Mouse (Mus musculus) erythroblast, adult 5-6 weeks (primary cell): ENCODE measurements around the gene Mknk1. TPM values are rescaled to one million over a fixed set of nuclear protein-coding genes. Genes with fewer than 3 reads are reported as not detected.

Experiments
- ATAC-seq: replicated peaks from 2 replicates; pipeline ENCODE4 v1.8.0; 2016; ENCODE audit warnings: moderate number of reproducible peaks, mild to moderate bottlenecking, moderate TSS enrichment, inconsistent platforms; ENCODE audit not compliant: poor library complexity, low FRiP score, severe bottlenecking
- total RNA-seq, 2 experiments: library from RNA; stranded (forward) in 1 of 2; stranded (reverse) in 1 of 2; fragments of 150-400 nt in 1 of 2; fragments of 200-764, 138-1000 nt in 1 of 2; gene quantifications; 2 replicates each; pipeline versions ENCODE4 v1.2.3 to v1.2.4; 2015 to 2017; ENCODE audit warnings: low replicate concordance in 2 of 2

Gene Mknk1
- 31.8 and 64.2 TPM in 2 replicates for total RNA-seq (2015; ENCODE audit: low replicate concordance)
- total RNA-seq (2017; ENCODE audit: low replicate concordance): 85.6 and 115 TPM in 2 replicates

DNA sequence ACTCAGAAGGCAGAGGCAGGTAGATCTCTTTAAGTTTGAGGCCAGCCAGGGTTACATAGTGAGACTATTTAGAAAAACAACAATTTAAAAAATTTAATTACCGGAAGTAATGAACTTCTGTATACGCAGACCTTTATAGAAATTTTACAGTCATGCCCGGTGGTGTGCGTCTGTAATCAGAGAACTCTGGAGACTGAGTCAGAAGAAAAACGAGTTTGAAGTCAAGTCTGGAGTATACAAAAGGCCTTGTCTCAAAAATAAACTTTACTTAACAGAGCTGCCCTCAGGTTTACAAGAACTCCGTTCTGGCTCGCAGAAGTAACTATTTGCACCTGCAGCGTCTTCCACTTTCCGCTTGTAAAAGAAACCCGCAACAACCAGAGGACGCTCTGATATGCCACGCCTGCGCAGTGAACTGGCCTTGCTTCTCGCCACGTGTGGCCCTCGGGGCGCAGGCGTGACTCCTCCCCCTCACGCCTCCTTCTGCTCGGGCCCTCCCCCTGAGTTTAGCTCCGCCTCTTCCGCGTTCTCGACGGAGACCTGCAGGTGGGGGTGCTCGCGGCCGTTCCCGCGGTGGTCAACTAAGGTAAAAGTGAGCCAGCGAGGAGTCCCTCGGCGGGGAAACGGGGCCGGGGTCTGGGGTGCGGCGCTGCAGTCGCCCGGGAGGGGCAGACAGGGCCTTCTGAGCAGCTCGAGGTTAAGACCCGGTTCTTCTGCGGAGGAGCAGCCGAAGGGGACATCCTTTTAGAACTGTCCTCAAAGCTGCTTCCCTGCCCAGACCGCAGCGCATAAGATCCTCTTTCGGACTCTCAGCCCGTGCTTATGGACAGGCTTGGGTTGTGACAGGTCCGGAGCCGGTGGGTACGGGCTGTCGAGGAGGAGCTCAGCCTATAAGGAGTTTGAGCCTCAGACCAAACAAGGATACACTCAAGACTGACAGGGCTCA is at the start of gene Mknk1:
TSS of gene Mknk1 (plus strand) at position 503 of the 946 bp plus-strand sequence.
- ATAC-seq: peak; percentile 97

DNA sequence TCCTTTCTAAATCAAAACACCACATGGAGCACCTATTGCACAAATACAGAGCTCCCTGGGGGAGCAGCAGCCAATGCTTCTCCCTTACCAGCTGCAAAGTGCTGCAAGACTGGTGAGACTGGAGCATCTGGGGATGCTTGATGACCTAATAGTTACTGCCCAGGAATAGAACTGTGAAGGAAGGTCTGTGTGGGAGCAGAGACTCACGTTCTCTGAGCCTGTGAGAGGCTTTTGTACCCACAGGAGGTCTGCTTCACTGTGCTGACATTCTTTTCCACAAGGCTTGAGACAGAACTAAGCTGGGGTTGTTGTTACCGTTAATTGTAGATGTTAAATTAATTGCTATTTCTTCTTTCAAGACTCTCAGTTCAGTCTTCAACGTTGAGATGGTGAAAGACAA is 48.1 kb upstream of the Mknk1 start:
- no peak for ATAC-seq

DNA sequence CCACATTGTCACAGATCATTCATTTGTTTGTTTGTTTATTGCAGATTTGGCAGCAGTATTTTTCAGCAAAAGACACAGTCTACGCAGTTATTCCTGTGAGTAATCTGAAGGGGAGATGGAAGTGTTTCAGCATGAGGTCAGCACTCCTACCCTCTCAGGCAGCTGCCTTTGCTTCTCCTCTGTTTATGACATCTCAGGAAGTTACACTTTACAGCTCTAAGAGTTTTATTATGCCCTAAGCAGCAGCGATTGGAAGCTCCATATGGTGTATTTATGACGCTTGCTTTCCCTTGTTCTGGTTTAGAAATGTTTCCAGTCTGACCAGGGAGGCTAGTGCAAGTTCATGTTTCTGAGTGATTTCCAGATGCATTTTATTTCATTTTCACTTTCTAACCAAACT is 43.6 kb upstream of the Mknk1 start:
- ATAC-seq: no peak

DNA sequence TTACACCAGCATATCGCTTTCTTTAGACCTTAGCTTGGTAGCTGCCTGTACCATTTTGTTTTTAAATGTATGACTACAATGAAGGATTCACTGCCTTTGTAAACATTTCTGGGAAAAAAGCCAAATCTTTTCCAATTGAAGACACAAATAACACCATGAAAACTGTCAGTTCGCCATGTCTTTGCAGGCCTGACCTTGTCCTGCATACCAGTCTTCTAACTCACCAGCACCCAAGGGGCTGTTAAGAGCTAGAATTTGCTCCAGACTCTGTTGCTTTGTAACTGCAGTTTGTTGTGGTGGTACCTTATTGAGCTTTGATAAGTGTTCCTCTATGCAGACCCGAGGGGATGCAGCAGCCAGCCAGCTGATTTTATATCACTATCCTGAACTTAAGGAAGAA is 39.0 kb upstream of the Mknk1 start:
- ATAC-seq: no peak

DNA sequence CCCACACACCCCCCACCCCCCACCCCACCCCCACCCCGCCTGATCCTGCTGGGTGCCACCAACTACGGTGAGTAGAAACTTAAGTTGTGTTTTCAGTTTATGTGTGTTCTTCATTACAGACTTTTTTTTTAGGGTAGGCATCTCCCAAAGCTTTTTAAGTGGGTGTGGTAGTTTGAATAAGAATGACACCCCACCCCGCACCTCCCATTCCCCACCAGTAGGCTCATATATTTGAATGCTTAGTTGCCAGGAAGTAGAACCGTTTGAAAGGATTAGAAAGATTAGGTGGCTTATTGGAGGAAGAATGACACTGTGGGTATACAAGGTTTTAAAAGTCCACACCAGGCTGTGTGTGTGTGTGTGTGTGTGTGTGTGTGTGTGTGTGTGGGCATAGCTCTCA is 26.7 kb upstream of the Mknk1 start:
- no peak for ATAC-seq

DNA sequence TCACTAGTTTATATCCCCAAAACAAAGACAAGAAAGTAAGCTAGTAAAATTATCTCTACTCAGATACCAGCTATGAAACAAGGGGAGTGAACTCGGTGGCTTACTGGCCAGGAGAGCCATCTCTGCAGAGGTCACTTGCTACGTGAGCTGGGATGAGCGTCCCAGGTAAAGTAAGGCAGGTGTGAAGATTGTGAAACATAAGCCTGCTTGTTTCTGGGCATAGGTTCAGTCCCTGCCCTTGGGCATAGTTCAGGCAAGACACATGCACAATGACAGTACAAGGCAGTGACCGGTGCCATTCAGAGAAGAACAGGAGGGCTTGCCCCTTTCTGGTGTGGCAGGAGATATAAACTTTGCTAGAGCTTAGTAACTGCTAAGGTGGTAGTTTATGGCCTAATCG is 23.4 kb upstream of the Mknk1 start:
- ATAC-seq: no peak

DNA sequence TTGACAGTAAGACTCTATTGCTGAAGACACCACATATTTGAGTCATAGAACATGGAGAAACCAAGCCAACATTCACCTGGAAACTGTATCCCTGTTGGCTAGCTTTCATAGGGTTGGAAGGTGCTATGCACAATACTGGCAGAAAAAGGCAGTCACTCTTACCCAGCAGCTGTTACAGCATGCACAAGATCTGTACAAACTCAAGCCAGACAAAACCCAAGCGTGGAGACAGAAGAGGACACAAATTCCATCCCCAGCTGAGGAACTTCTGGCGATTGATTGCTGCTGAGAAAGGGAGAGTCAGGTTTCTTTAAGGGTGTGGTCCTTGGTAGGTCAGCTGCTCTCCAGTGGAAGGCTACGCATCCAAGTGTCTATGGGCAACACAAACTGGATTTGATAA is 18.8 kb upstream of the Mknk1 start:
- no peak for ATAC-seq

DNA sequence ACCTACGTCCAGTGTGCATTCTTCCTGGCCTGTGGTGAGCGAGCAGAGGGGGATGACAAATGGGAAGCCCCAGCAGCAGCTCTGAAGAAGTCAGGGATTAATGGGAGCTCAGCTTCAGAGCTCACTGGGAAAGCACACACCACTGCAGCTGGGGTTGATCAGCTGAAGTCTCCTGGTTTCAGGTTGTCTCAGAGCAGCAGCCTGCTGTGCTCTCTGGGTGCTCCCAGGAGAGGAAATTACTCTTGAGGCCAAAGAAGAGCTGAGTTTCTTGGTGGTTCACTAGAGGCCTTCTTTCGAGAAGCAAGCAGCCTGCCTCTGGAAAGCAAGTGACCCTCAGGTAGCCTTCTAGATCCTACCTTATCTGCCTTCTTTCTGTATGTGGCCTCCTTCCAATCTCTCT is 18.1 kb upstream of the Mknk1 start:
- no peak for ATAC-seq

DNA sequence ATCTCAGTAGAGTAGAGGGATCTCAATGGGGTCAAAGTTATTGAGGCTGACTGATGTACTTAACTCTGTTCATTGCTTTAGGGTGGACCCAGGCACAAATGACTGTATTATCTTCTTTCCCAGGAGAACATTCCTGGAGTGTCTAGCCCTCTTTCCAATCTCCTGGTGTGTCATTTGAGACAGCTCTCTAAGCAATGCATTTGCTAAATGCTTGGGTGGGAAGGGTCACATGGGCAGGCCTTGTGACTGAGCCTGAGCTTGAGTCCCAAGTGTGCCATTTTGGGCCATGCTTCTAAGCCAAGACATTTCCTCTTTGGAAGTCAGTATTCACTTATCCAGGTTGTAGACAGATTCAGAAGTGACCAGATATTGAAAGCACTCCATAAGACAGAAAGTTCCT is 17.6 kb upstream of the Mknk1 start:
- no peak for ATAC-seq

DNA sequence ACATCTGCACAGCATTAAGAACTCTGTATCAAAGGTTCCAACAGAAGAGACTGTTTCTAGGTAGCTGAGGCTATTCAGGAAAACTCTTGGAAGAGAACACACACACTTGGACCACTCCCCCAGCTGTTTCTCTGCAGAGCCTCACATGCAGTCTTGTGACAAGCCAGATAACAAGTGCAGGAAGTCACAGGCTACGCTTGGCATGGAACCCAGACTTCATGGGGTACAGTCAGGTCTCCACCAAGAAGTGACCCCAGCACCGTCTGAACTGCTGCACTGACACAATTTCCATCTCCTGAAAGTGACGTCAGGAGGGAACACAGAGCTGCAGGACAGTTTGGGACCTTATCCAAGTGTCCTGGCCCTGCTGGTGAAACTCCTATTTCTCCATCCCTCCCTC is 17.1 kb upstream of the Mknk1 start:
- no peak for ATAC-seq

DNA sequence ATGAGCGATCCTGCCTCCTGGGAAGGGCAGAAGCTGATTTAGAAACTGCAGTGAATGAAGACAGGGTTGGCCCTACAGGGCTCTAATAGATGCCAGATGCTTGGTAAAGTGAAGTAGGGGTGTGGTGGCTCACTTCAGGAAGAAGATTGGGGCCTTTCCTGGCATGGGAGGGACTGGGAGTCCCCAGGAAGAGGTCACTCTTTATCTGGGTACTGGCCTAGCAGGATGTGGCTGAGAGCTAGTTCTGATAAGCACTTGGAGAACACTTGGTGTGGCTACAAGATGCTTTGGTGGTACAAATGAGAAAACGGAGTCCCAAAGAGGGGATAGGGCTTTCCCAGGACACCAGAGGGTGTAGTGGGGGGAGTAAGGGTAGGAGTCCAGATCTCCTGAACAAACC is 14.8 kb upstream of the Mknk1 start:
- peak; percentile 41 for ATAC-seq

DNA sequence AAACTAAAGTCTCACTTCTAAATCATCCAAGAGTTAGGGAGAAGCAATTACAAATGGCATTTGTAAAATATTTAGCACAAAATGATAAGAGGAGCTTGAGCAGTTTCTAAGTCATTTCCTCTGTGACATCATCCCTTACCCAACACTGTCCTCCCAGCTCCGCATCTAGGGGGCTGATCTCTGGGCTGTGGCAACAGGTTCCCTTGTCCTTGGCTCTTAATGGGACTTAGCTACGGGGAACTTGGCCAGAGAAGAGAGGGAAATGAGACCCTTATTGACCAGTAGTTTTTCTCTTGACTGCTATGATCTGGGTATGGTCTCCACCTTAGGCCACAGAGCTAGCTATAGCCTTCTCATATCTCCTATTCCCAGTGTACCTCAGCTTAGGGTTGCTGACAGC is 13.7 kb upstream of the Mknk1 start:
- ATAC-seq: no peak

DNA sequence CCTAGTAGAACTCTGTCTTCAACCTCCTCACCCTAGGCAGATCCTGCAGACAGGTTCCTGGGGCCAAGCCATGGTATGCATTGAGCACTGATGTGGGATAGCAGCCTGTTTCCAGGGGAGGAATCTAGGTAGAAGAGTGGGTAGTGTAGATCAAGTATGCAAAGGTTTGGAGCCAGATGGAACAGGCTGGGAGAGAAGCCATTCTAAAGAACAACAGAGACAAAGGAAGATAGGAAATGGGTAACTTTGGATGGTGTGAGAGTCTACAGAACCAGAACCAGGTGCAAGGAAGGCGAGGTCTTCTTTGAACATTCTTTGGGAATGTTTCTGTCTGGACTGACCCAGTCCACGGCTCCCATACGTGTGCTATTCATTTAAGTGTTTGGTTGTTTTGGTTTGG is 11.9 kb upstream of the Mknk1 start:
- ATAC-seq: no peak

DNA sequence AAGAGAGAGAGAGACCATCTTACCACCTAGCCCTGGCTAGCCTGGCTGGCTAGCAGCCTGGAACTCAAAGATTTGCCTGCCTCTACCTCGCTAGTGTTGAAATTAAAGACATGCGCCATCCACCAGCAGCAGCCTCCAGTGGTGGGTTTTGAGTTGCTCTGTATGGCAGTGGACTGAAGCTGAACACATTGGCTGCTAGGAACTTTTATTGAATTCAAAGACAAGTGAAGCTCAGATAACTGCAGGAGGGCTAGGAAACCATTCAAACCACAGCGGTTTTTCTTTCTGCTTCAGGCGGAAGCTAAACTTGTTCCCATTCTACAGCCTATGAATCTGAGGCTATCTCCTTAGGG is 11.5 kb upstream of the Mknk1 start:
- no peak for ATAC-seq

DNA sequence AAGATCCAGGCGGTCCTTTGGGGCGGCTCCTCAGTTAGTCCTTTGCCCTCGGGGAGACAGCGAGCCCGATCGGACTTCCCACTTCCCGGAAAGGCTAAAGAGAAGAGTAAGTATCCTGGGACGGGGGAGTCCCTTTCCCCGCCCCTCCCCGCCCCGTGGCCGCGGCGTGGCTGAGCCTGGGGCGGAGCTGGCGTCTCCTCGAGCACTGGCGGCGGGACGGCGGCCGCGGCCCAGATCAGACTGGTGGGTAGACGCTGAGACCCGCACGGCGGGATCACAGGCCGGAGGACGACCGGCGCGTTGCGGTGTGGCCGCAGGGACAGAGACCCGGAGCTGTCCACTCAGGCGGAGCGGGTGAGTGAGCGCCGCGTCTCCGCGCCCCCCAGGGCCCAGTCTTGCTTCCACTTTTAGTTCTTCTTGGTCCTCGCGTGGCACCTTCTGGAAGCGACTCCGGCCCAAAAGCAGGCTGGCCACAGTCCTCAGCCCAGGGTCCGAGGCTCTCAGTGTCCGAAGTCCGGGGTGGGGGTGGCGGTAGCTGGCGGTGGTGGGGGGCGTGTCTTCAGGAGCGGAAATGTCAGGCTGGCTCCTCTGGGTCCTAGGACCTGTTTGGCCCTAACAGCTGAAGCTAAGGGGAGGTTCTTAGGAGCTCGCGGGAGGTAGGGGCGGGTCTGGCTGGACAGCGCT is 11.0 kb upstream of the Mknk1 start, which contains the start of gene Mob3c:
TSS of gene Mob3c (plus strand) at position 205 of the 684 bp plus-strand sequence.
- ATAC-seq: peak; percentile 88

DNA sequence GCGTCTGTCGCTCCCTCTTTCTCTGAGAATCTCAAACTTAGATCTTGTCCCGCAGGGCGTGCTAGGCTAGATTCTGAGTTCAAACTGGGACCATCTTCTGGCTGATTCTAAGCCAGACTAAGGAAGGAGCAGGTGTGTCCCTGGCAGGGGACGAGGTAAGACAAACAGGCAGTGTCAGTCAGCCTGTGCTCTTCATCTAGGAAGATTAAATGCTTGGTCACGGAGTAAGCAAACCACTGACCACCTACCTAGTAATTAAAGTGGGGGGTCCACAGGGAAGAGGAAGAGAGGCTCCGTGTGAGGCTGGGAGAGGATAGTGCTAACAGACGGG is 10.5 kb upstream of the Mknk1 start:
- no peak for ATAC-seq

DNA sequence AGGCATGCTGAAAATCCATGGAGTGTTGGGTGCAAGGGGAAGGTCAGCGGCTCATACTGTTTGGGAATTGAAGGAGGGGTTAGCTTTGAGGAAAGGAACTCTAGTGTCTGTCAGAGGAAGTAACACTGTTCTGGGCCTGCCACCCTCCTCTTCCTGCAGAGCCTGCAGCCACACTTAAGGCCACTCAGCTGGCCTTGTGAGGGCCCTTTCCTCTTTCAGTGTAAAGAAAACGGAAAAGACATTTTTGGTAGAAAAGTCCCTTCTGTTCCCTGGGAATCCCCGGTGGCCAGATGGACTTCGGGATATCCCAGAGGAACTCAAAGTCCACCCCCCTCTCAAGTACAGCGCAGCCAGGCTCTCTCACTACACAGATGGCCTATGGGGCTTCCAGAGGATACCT is 8.5 kb upstream of the Mknk1 start:
- no peak for ATAC-seq

DNA sequence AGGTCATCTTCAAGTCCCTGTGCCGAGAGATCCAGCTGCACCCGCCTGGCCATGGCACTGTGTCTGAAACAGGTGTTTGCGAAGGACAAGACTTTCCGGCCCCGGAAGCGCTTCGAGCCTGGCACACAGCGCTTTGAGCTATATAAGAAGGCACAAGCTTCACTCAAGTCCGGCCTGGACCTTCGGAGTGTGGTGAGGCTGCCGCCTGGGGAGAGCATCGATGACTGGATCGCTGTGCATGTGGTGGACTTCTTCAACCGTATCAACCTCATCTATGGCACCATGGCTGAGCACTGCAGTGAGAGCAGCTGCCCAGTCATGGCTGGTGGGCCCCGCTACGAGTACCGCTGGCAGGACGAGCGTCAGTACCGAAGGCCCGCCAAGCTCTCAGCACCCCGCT is 7.8 kb upstream of the Mknk1 start:
- no peak for ATAC-seq

DNA sequence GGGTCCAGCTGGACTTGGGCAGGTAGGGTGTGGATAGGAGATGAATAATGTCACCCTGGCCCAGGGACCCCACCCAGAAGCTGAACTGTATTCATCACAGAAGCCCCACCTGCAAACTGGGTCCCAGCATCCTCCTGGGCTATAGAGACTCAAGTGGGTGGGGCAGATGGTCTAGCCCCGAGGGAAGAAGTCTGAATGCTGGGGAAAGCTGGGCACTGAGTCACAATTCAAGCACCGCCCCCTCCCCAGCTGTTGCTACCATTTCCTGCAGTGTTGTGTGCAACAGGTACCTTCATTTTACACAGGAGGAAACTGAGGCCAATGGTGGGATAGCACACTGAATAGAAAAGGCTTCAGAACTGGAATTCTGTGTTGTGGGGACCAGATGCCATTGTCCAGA is 7.0 kb upstream of the Mknk1 start:
- no peak for ATAC-seq

DNA sequence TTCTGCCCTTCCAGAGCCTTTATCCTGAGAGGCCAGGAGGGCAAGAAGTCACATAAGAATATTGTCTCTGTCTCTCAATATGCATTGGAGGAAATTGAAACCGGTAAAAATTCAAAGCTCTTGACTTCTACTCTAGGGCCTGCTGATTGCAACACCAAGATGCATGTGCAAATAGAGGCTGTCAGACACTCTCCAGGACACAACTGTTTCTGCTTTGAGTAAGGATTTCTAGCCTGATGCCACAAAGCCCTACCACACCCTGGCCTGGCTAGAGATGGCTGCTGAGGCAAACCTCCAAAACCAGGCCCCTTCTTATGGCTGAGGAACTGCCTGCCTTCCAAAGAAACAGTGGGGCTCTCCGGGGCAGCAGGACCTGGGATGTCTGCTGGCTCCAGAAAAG is 3.4 kb upstream of the Mknk1 start:
- ATAC-seq: no peak

DNA sequence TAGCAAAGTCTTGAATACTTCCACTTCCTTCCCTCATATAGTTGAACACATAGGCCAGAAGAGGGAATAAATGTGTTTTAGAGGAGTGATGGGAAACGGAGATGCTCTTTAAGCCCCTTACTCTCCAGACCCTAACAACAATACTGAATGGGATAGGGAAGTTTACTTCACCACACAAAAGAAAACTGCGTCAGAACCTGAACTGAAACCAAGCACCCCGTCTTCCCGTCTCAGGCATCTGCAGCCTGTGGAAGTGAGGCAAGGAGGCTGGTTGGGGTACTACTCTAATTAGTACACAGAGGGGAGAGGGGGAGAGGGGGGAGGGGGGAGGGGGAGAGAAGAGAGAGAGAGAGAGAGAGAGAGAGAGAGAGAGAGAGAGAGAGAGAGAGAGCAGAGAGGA is 802 bp upstream of the Mknk1 start:
- no peak for ATAC-seq
